Mouse (Mus musculus): ENCODE measurements around the gene Tbc1d10c. TPM values are rescaled to one million over a fixed set of nuclear protein-coding genes. Genes with fewer than 3 reads are reported as not detected.
A peak's percentile ranks its signal among the peaks of the same experiment; 100 is the strongest.

Gene Tbc1d10c
- polyA plus RNA-seq, 1 experiment from 2014 or later = 1.9 TPM

GRCm38 (mm10) chr19:4156073-4156579, 35.0 kb downstream of the Tbc1d10c start:
- ATAC-seq = no peak
- ChIA-PET POLR2A (interaction anchor here (1.5 to 2.0 kb wide), 2 partner anchors 14 to 27 kb away, joined by 6 read pairs; no protein-coding TSS in a partner anchor), CTCF (interaction anchor here (1.2 kb wide), 1 partner anchor 42 kb away, joined by 3 read pairs; no protein-coding TSS in a partner anchor)
- H3K27me3 ChIP-seq = no peaks in the 10 kb centered on the region
- in situ Hi-C loops (cut with MboI; ENCODE audit: low pct_unique_long_range_greater_than_20kb) = no loop called here
- no peak for DNase-seq (ENCODE audit: low read depth, low spot score)
- TF ChIP-seq CTCF (IDR thresholded peaks at IDR 0.05) = no peak

DNA sequence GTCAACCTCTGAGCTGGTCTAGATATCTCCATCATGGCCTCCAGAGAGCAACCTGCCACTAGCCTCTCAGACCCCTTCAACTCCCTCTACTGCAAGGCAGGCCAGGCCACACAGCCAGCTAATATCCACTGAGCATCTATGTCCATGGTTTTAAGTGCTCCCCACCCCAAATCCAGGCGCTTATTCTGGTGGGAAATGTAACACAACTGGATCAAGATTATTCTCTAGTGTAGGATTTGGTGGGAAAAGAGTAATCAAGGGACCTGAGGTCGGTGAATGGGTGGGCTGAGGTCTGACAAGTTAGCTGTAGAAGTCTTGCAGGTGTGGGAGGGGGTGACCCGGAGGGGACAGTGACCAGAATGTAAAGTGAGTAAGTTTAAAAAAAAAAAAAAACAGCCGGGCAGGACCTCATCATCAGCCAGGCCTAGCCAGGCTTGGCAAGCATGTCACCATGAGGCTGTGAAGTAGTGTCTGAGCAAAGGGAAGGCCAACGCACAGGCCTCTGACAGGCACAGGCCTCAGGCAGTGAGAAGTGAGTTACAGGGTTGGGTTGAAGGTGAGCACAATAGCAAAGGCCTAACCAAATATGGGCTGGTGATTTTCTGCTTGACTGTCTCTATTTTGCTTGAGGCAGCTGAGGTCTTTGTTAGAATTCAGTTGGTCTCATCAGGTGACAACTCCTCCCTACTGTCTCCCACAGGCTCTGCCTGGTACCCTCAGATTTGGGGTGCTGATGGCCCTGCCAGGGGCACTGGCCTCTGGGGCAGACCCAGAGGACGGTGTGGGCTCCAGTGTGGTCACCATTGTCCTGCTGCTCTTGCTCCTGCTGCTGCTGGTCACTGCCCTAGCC, 35.6 kb downstream of the Tbc1d10c start:
- no peak for TF ChIP-seq CTCF (IDR thresholded peaks at IDR 0.05)
- POLR2A ChIA-PET = interaction anchor here (1.2 to 2.0 kb wide), 4 partner anchors 15 to 77 kb away, joined by 3 to 6 read pairs (median 6); partner anchors contain the start of gene Rad9a
- H3K27me3 ChIP-seq = no peaks in the 10 kb centered on the region
- in situ Hi-C loops (cut with MboI; ENCODE audit: low pct_unique_long_range_greater_than_20kb) = no loop called here
- peak; percentile 70 for ATAC-seq
- DNase-seq (ENCODE audit: low read depth, low spot score) = no peak
- CTCF ChIA-PET = interaction anchor here (1.2 to 1.6 kb wide), 2 partner anchors 15 to 42 kb away, joined by 3 read pairs; no protein-coding TSS in a partner anchor

- in situ Hi-C loops (cut with MboI; ENCODE audit: low pct_unique_long_range_greater_than_20kb) = no loop called here
- no peak for TF ChIP-seq CTCF (IDR thresholded peaks at IDR 0.05)
- no peaks in the 10 kb centered on the region for H3K27me3 ChIP-seq
- DNase-seq (ENCODE audit: low read depth, low spot score) = no peak
- ATAC-seq = no peak
- ChIA-PET CTCF (interaction anchor here (1.2 to 1.6 kb wide), 2 partner anchors 14 to 41 kb away, joined by 3 read pairs; no protein-coding TSS in a partner anchor), POLR2A (interaction anchor here (1.2 to 2.0 kb wide), 5 partner anchors 16 to 78 kb away, joined by 3 to 6 read pairs (median 5); partner anchors contain the start of gene Rad9a)
These were observed 36.5 kb downstream of the Tbc1d10c start for GRCm38 (mm10) chr19:4154437-4155222.

- in situ Hi-C loops (cut with MboI; ENCODE audit: low pct_unique_long_range_greater_than_20kb) = no loop called here
- no peak for ATAC-seq
- no peak for TF ChIP-seq CTCF (IDR thresholded peaks at IDR 0.05)
- ChIA-PET CTCF (interaction anchor here (1.4 kb wide), 1 partner anchor 12 kb away, joined by 3 read pairs; no protein-coding TSS in a partner anchor), POLR2A (interaction anchor here (0.8 to 1.4 kb wide), 3 partner anchors 17 to 43 kb away, joined by 3 to 5 read pairs (median 3); no protein-coding TSS in a partner anchor)
- DNase-seq (ENCODE audit: low read depth, low spot score) = no peak
- no peaks in the 10 kb centered on the region for H3K27me3 ChIP-seq
These were observed 37.8 kb downstream of the Tbc1d10c start, which contains the start of gene Ptprcap for GRCm38 (mm10) chr19:4153232-4153654. Ptprcap (plus strand) TSS chr19:4153604.

DNA sequence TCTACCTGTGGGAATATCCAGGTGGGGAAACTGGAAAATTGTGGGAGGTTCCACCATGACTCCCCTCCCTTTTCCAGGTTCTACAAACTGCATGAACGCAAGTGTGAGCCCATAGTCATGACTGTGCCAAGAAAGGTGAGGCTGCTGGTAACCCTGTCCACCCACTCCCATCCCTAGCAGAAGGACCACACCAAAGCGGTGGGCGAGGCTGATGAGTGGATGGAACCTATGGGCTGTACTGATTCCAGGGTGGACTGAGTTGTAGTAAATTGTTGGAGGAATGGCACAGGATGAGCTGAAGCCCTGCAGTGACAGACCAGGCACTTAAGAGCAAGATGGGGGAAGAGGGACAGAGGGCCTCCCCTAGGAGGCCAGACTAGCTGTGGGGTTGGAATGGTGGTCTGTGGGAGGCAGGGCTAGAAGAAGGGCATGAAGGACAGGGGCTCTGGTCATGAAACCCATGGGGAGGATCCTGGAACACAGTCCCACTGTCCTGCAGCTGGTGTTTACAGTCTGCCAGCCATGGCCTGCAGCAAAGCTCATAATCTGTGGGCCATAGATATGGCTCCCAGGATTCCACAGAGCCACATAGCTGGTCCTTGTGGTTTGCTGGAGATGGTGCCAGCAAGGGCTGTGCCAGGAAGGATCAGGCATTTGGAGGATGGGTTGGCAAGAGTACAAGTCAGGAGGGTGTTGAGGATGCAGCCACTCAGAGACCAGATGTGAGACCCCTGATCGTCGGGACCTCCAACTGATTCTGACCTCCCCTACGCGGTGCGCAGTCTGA, 38.4 kb downstream of the Tbc1d10c start:
- no peaks in the 10 kb centered on the region for H3K27me3 ChIP-seq
- no peak for TF ChIP-seq CTCF (IDR thresholded peaks at IDR 0.05)
- in situ Hi-C loops (cut with MboI; ENCODE audit: low pct_unique_long_range_greater_than_20kb) = no loop called here
- ATAC-seq (no peak), DNase-seq (ENCODE audit: low read depth, low spot score) (no peak)
- ChIA-PET POLR2A (interaction anchor here (0.8 to 1.4 kb wide), 5 partner anchors 18 to 48 kb away, joined by 3 to 5 read pairs (median 3); partner anchors contain the start of gene Ppp1ca), CTCF (interaction anchor here (1.4 kb wide), 1 partner anchor 11 kb away, joined by 3 read pairs; no protein-coding TSS in a partner anchor)

DNA sequence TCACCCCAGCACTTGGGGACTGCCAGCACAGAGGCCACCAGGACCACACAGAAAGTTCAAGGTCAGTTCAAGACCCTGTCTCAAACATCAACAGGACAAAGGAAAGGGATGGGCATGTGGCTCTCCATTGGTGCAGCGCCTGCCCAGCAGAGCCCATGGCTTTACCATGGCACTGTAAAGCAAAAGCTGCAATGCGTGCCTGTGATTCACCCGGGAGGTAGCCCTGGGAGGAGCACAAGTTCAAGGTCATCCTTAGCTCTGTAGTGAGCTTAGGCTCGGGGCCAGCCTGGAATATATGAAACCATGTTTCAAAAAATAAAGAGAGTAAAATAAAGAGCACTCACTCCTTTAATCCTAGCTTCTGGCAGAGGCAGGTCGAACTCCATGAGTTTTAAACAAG, 39.2 kb downstream of the Tbc1d10c start:
- POLR2A ChIA-PET = interaction anchor here (1.0 to 1.4 kb wide), 3 partner anchors 18 to 49 kb away, joined by 3 to 5 read pairs (median 3); partner anchors contain the start of gene Ppp1ca
- DNase-seq (ENCODE audit: low read depth, low spot score) (no peak), ATAC-seq (no peak)
- H3K27me3 ChIP-seq = no peaks in the 10 kb centered on the region
- TF ChIP-seq CTCF (IDR thresholded peaks at IDR 0.05) = no peak
- in situ Hi-C loops (cut with MboI; ENCODE audit: low pct_unique_long_range_greater_than_20kb) = no loop called here
- CTCF ChIA-PET = interaction anchor here (1.4 kb wide), 1 partner anchor 10 kb away, joined by 3 read pairs; no protein-coding TSS in a partner anchor

GRCm38 (mm10) chr19:4151488-4151860, 39.6 kb downstream of the Tbc1d10c start:
- ChIA-PET POLR2A (interaction anchor here (1.4 kb wide), 1 partner anchor 49 kb away, joined by 3 read pairs; no protein-coding TSS in a partner anchor), CTCF (no interaction called here)
- no peaks in the 10 kb centered on the region for H3K27me3 ChIP-seq
- ATAC-seq = no peak
- DNase-seq (ENCODE audit: low read depth, low spot score) = no peak
- no peak for TF ChIP-seq CTCF (IDR thresholded peaks at IDR 0.05)
- in situ Hi-C loops (cut with MboI; ENCODE audit: low pct_unique_long_range_greater_than_20kb) = no loop called here

- ChIA-PET CTCF (no interaction called here), POLR2A (interaction anchor here (0.5 to 0.7 kb wide), 2 partner anchors 102 to 115 kb away, joined by 3 read pairs; no protein-coding TSS in a partner anchor)
- no peak for ATAC-seq
- no peaks in the 10 kb centered on the region for H3K27me3 ChIP-seq
- in situ Hi-C loops (cut with MboI; ENCODE audit: low pct_unique_long_range_greater_than_20kb) = no loop called here
- DNase-seq (ENCODE audit: low read depth, low spot score) = no peak
- no peak for TF ChIP-seq CTCF (IDR thresholded peaks at IDR 0.05)
These were observed 40.3 kb downstream of the Tbc1d10c start for GRCm38 (mm10) chr19:4150567-4151487.
